Mouse (Mus musculus): ENCODE measurements around the gene Tbc1d22a. TPM values are rescaled to one million over a fixed set of nuclear protein-coding genes. Genes with fewer than 3 reads are reported as not detected.
A peak's percentile ranks its signal among the peaks of the same experiment; 100 is the strongest.

Gene Tbc1d22a
- polyA plus RNA-seq, 2 experiments, result 8.7 to 15.5 TPM

- Histone ChIP-seq H3K9ac (ENCODE audit: low read depth, low read length, severe bottlenecking) (no peak overlapping the region), H3K27me3 (ENCODE audit: control insufficient read depth, insufficient read depth, low read length) (no peaks in the 10 kb centered on the region), H3K4me2 (replicated peaks; ENCODE audit: low read depth, low read length, severe bottlenecking) (no peak overlapping the region), H3K9me3 (ENCODE audit: control insufficient read depth, low read length) (no peaks in the 10 kb centered on the region), H3K36me3 (ENCODE audit: control insufficient read depth, insufficient read depth, low read length) (no peaks in the 10 kb centered on the region), H3K4me3 (replicated peaks; ENCODE audit: low read length) (no peak overlapping the region), H3K4me1 (ENCODE audit: control insufficient read depth, insufficient read depth, low read length) (no peaks in the 10 kb centered on the region), H3K27ac (replicated peaks; ENCODE audit: low read depth, low read length) (no peak overlapping the region)
- ATAC-seq (ENCODE audit: low FRiP score, low read depth) (no peak), DNase-seq (ENCODE audit: low spot score) (peak; percentile 16)
- TF ChIP-seq POLR2A (IDR thresholded peaks at IDR 0.05; ENCODE audit: borderline replicate concordance, extremely low read depth, insufficient read depth, insufficient read length), result no peak
- WGBS, result 69% methylated on average over 5 of the region's 5 CpGs
These were observed 195.1 kb downstream of the Tbc1d22a start for GRCm38 (mm10) chr15:86409352-86409751.

- no peak overlapping the region for H3K9ac ChIP-seq (ENCODE audit: low read depth, low read length, severe bottlenecking)
- H3K4me2 ChIP-seq (replicated peaks; ENCODE audit: low read depth, low read length, severe bottlenecking), result no peak overlapping the region
- no peaks in the 10 kb centered on the region for H3K36me3 ChIP-seq (ENCODE audit: control insufficient read depth, insufficient read depth, low read length)
- H3K4me3 ChIP-seq (replicated peaks; ENCODE audit: low read length), result no peak overlapping the region
- WGBS, result 81% methylated on average over 5 of the region's 5 CpGs
- no peaks in the 10 kb centered on the region for H3K9me3 ChIP-seq (ENCODE audit: control insufficient read depth, low read length)
- DNase-seq (ENCODE audit: low spot score) (no peak), ATAC-seq (ENCODE audit: low FRiP score, low read depth) (no peak)
- no peaks in the 10 kb centered on the region for H3K27me3 ChIP-seq (ENCODE audit: control insufficient read depth, insufficient read depth, low read length)
- no peak for TF ChIP-seq POLR2A (IDR thresholded peaks at IDR 0.05; ENCODE audit: borderline replicate concordance, extremely low read depth, insufficient read depth, insufficient read length)
- no peaks in the 10 kb centered on the region for H3K4me1 ChIP-seq (ENCODE audit: control insufficient read depth, insufficient read depth, low read length)
- H3K27ac ChIP-seq (replicated peaks; ENCODE audit: low read depth, low read length), result no peak overlapping the region
These were observed 197.3 kb downstream of the Tbc1d22a start for GRCm38 (mm10) chr15:86411532-86412080.

GRCm38 (mm10) chr15:86415951-86416350 is 201.7 kb downstream of the Tbc1d22a start:
- H3K4me2 ChIP-seq (replicated peaks; ENCODE audit: low read depth, low read length, severe bottlenecking), result no peak overlapping the region
- ATAC-seq (ENCODE audit: low FRiP score, low read depth), result no peak
- no peaks in the 10 kb centered on the region for H3K27me3 ChIP-seq (ENCODE audit: control insufficient read depth, insufficient read depth, low read length)
- H3K9me3 ChIP-seq (ENCODE audit: control insufficient read depth, low read length), result no peaks in the 10 kb centered on the region
- no peak overlapping the region for H3K9ac ChIP-seq (ENCODE audit: low read depth, low read length, severe bottlenecking)
- 66% methylated on average over 6 of the region's 6 CpGs for WGBS
- no peaks in the 10 kb centered on the region for H3K4me1 ChIP-seq (ENCODE audit: control insufficient read depth, insufficient read depth, low read length)
- no peak overlapping the region for H3K27ac ChIP-seq (replicated peaks; ENCODE audit: low read depth, low read length)
- H3K36me3 ChIP-seq (ENCODE audit: control insufficient read depth, insufficient read depth, low read length), result no peaks in the 10 kb centered on the region
- no peak overlapping the region for H3K4me3 ChIP-seq (replicated peaks; ENCODE audit: low read length)
- DNase-seq (ENCODE audit: low spot score), result no peak
- TF ChIP-seq POLR2A (IDR thresholded peaks at IDR 0.05; ENCODE audit: borderline replicate concordance, extremely low read depth, insufficient read depth, insufficient read length), result no peak

GRCm38 (mm10) chr15:86418436-86418835 is 204.2 kb downstream of the Tbc1d22a start:
- H3K27me3 ChIP-seq (ENCODE audit: control insufficient read depth, insufficient read depth, low read length), result no peaks in the 10 kb centered on the region
- H3K4me2 ChIP-seq (replicated peaks; ENCODE audit: low read depth, low read length, severe bottlenecking), result no peak overlapping the region
- no peaks in the 10 kb centered on the region for H3K9me3 ChIP-seq (ENCODE audit: control insufficient read depth, low read length)
- no peak for TF ChIP-seq POLR2A (IDR thresholded peaks at IDR 0.05; ENCODE audit: borderline replicate concordance, extremely low read depth, insufficient read depth, insufficient read length)
- DNase-seq (ENCODE audit: low spot score) (no peak), ATAC-seq (ENCODE audit: low FRiP score, low read depth) (no peak)
- no peak overlapping the region for H3K9ac ChIP-seq (ENCODE audit: low read depth, low read length, severe bottlenecking)
- peaks cover 1% of the 10 kb centered on the region; the same call in 1 of the 2 replicates for H3K4me1 ChIP-seq (ENCODE audit: control insufficient read depth, insufficient read depth, low read length)
- no peaks in the 10 kb centered on the region for H3K36me3 ChIP-seq (ENCODE audit: control insufficient read depth, insufficient read depth, low read length)
- no peak overlapping the region for H3K4me3 ChIP-seq (replicated peaks; ENCODE audit: low read length)
- WGBS, result 71% methylated on average over 2 of the region's 2 CpGs
- no peak overlapping the region for H3K27ac ChIP-seq (replicated peaks; ENCODE audit: low read depth, low read length)

GRCm38 (mm10) chr15:86419620-86420019 is 205.4 kb downstream of the Tbc1d22a start:
- ATAC-seq (ENCODE audit: low FRiP score, low read depth), result no peak
- no peak for DNase-seq (ENCODE audit: low spot score)
- 65% methylated on average over 6 of the region's 6 CpGs for WGBS

More at GRCm38 (mm10) chr15:86419620-86420019, 205.4 kb downstream of the Tbc1d22a start:
- Histone ChIP-seq H3K9ac (ENCODE audit: low read depth, low read length, severe bottlenecking) (no peak overlapping the region), H3K9me3 (ENCODE audit: control insufficient read depth, low read length) (no peaks in the 10 kb centered on the region), H3K36me3 (ENCODE audit: control insufficient read depth, insufficient read depth, low read length) (no peaks in the 10 kb centered on the region), H3K27ac (replicated peaks; ENCODE audit: low read depth, low read length) (no peak overlapping the region), H3K4me1 (ENCODE audit: control insufficient read depth, insufficient read depth, low read length) (peaks cover 5% of the 10 kb centered on the region; the same call in 1 of the 2 replicates), H3K4me3 (replicated peaks; ENCODE audit: low read length) (no peak overlapping the region), H3K27me3 (ENCODE audit: control insufficient read depth, insufficient read depth, low read length) (no peaks in the 10 kb centered on the region), H3K4me2 (replicated peaks; ENCODE audit: low read depth, low read length, severe bottlenecking) (no peak overlapping the region)
- TF ChIP-seq POLR2A (IDR thresholded peaks at IDR 0.05; ENCODE audit: borderline replicate concordance, extremely low read depth, insufficient read depth, insufficient read length), result no peak
